Comparison of ENCODE assay signal across 12 mouse cellular contexts in the genomic region with DNA sequence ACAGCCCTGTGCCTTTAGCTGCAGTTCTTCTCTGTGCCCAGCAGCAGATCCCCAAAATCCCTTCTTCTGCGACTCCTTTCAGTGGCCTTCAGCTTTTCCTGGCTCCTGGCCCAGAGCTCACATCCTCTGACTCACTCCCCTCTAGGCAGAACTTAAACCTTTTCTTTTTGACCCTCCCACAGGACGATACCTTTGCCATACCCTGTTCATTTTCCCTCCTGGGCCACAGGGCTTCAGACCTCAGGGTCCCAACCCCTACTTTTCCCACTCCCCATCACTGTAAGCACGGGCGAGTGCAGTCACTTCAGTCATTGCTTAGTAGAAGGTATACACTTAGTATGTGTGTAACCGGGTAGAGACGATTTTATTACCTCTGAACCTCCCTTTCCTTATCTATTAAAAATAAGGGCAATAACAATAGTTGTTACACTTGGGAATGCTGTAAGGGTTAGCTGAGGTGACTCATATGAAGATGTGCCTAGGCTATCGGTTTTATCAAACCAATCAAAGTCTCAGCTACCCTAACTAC. TPM values are rescaled to one million over a fixed set of nuclear protein-coding genes. Genes with fewer than 3 reads are reported as not detected.
A peak's percentile ranks its signal among the peaks of the same experiment; 100 is the strongest.
DNase-seq lines count a peak whose midpoint lies in the region; ATAC-seq and TF ChIP-seq lines count a peak whose summit lies in the region.
"Had no signal": no experiment of that assay in that cellular context is flagged by ENCODE, and none has a peak within 500 bp of the region (broad histone marks: within the 10 kb centered on the region; RNA-seq: fewer than 3 reads in every experiment).

No protein-coding gene starts in this region.

- WGBS in limb, embryonic 12.5 days: 60% methylated on average over 7 of the region's 7 CpGs
- 78% methylated on average over 7 of the region's 7 CpGs for WGBS in limb, embryonic 10.5 days

- in situ Hi-C loops in Patski (cut with MboI; ENCODE audit: low pct_unique_long_range_greater_than_20kb): loop anchor here (5.0 kb wide), 1 partner anchor 37 kb away; no protein-coding TSS in a partner anchor

- ATAC-seq in limb, embryonic 12.5 days (ENCODE audit: insufficient number of reproducible peaks, insufficient read depth, low FRiP score, low TSS enrichment, low read depth): 0 out of 2 replicates have a peak, but pooled peaks have one; percentile 26
- peak; percentile 61 for ATAC-seq in Patski
- peak; percentile 46 to 56; a peak in 2 of 4 replicates for ATAC-seq in hematopoietic stem cell, adult 5-6 weeks (replicated peaks in 1 of 2; ENCODE audit: insufficient read depth in 1 of 2, low FRiP score in 2 of 2, low TSS enrichment in 1 of 2, low read depth in 1 of 2, poor library complexity in 2 of 2, severe bottlenecking in 2 of 2)
- ATAC-seq in inflammation-experienced regulatory T-cells, adult 6 months: no peak

- peaks cover 27% of the 10 kb centered on the region for H3K27me3 ChIP-seq in limb, embryonic 12.5 days
- H3K27me3 ChIP-seq in limb, embryonic 10.5 days (ENCODE audit: low read depth, poor library complexity, severe bottlenecking): peaks cover 91% of the 10 kb centered on the region
- H3K27me3 ChIP-seq in E14TG2a.4 (ENCODE audit: insufficient read depth, low read length) (no peaks in the 10 kb centered on the region), Patski (peaks cover 19% of the 10 kb centered on the region)

- no peak overlapping the region for H3K4me3 ChIP-seq in limb, embryonic 12.5 days (replicated peaks)
- no peak overlapping the region for H3K4me3 ChIP-seq in limb, embryonic 10.5 days
- 0 out of 2 replicates have a peak overlapping the region, but pooled peaks have one; percentile 29 for H3K4me3 ChIP-seq in E14TG2a.4 (replicated peaks; ENCODE audit: low read length)
- H3K4me3 ChIP-seq: limb, embryonic 15.5 days; neural tube, embryonic 15.5 days had no signal

- no peaks in the 10 kb centered on the region for H3K4me1 ChIP-seq in limb, embryonic 12.5 days (replicated peaks)
- H3K4me1 ChIP-seq in limb, embryonic 10.5 days: no peaks in the 10 kb centered on the region
- peaks cover 50% of the 10 kb centered on the region for H3K4me1 ChIP-seq in E14TG2a.4 (replicated peaks; ENCODE audit: low read depth, low read length)
- H3K4me1 ChIP-seq: limb, embryonic 15.5 days; neural tube, embryonic 15.5 days had no signal

- TF ChIP-seq CTCF in E14TG2a.4 (conservative IDR thresholded peaks at IDR 0.05; ENCODE audit: low read length) (no peak), Patski (IDR thresholded peaks at IDR 0.05) (no peak)

- no peak overlapping the region for H3K9ac ChIP-seq in limb, embryonic 12.5 days (replicated peaks)
- H3K9ac ChIP-seq: limb, embryonic 15.5 days; neural tube, embryonic 15.5 days had no signal

- H3K36me3 ChIP-seq in limb, embryonic 12.5 days: no peaks in the 10 kb centered on the region
- H3K36me3 ChIP-seq in limb, embryonic 10.5 days: no peaks in the 10 kb centered on the region
- H3K36me3 ChIP-seq in E14TG2a.4 (ENCODE audit: insufficient read depth, low read length): peaks cover 18% of the 10 kb centered on the region
- H3K36me3 ChIP-seq: limb, embryonic 15.5 days; neural tube, embryonic 15.5 days had no signal

- CTCF ChIA-PET in Patski (lab: Charles Lee): interaction anchor here (1.0 to 2.4 kb wide), 8 partner anchors 24 to 751 kb away, joined by 3 to 21 read pairs (median 4); no protein-coding TSS in a partner anchor

- no peak for DNase-seq in limb, embryonic 10.5 days (ENCODE audit: low spot score)
- DNase-seq in Patski (ENCODE audit: low read depth, low spot score): no peak
- no peak for DNase-seq in cerebellum, adult 9-11 months

- POLR2A ChIA-PET in Patski (lab: Charles Lee): interaction anchor here (0.6 to 5.4 kb wide), 2 partner anchors 24 to 34 kb away, joined by 7 to 26 read pairs; no protein-coding TSS in a partner anchor

- no peak overlapping the region for H3K4me2 ChIP-seq in limb, embryonic 12.5 days
- H3K4me2 ChIP-seq: limb, embryonic 15.5 days; midbrain, embryonic 11.5 days; neural tube, embryonic 15.5 days had no signal

- H3K9me3 ChIP-seq in limb, embryonic 12.5 days: no peaks in the 10 kb centered on the region
- H3K9me3 ChIP-seq in limb, embryonic 10.5 days (replicated peaks): no peaks in the 10 kb centered on the region
- no peaks in the 10 kb centered on the region for H3K9me3 ChIP-seq in E14TG2a.4 (ENCODE audit: low read length)
- H3K9me3 ChIP-seq: limb, embryonic 15.5 days; neural tube, embryonic 15.5 days had no signal

- H3K27ac ChIP-seq in limb, embryonic 12.5 days: no peak overlapping the region
- H3K27ac ChIP-seq in limb, embryonic 10.5 days: no peak overlapping the region
- H3K27ac ChIP-seq: limb, embryonic 15.5 days; neural tube, embryonic 15.5 days had no signal

RNA-seq across cellular contexts. Expression of gene Ripply1, which starts 7.0 kb away (rescaled TPM):
- not detected in 2 replicates for polyA plus RNA-seq in limb, embryonic 12.5 days (2016; fragmentation: Nextera tagmentation; extraction: Ambion mirVana)
- not detected in 2 replicates for polyA plus RNA-seq in limb, embryonic 10.5 days (2016; fragmentation: Nextera tagmentation; extraction: Ambion mirVana)
- polyA plus RNA-seq in Patski (2021): 13.6 TPM
- not detected in 2 replicates for total RNA-seq in hematopoietic stem cell, adult 5-6 weeks (2017)
- polyA plus RNA-seq in inflammation-experienced regulatory T-cells, adult 6 months (2017; shearing (Covaris generic)): not detected
- polyA plus RNA-seq: forebrain, embryonic 11.5 days; thymus, postnatal 0 days had no signal

RNA-seq across cellular contexts. Expression of gene Cldn2, which starts 25.5 kb away (rescaled TPM):
- polyA plus RNA-seq in limb, embryonic 12.5 days (2016; fragmentation: Nextera tagmentation; extraction: Ambion mirVana): 1.0 TPM in 1 of 2 replicates, not detected in the other
- not detected in 2 replicates for polyA plus RNA-seq in limb, embryonic 10.5 days (2016; fragmentation: Nextera tagmentation; extraction: Ambion mirVana)
- polyA plus RNA-seq in Patski (2021): 119 TPM
- not detected in 2 replicates for total RNA-seq in hematopoietic stem cell, adult 5-6 weeks (2017)
- not detected for polyA plus RNA-seq in inflammation-experienced regulatory T-cells, adult 6 months (2017; shearing (Covaris generic))

Comparison
In these comparisons a context has a peak if more than half of its experiments do, and no peak if none do; other contexts are left out.
1. RNA of gene Ripply1, which starts 7.0 kb away (polyA plus RNA-seq): 13.6 TPM in Patski (single experiment); not detected in limb, embryonic 12.5 days, not detected in limb, embryonic 10.5 days and not detected in inflammation-experienced regulatory T-cells, adult 6 months; every median in the first group is over 10 times any median in the second.
2. RNA of gene Cldn2, which starts 25.5 kb away (polyA plus RNA-seq): 119 TPM in Patski (single experiment); 1.0 TPM in limb, embryonic 12.5 days, not detected in limb, embryonic 10.5 days and not detected in inflammation-experienced regulatory T-cells, adult 6 months; every median in the first group is over 10 times any median in the second.